Mouse (Mus musculus): ENCODE results near the gene C1qtnf7. TPM values are rescaled to one million over a fixed set of nuclear protein-coding genes. Genes with fewer than 3 reads are reported as not detected.

C1qtnf7 gene
- total and polyA plus RNA-seq, 2 experiments: 0.65 to 0.69 TPM

- TF ChIP-seq POLR2A (IDR thresholded peaks at IDR 0.05; ENCODE audit: extremely low read depth, insufficient read depth, low read length): no peak
- no peak for TF ChIP-seq CTCF (IDR thresholded peaks at IDR 0.05; ENCODE audit: low read depth, low read length)
- no peak overlapping the region for H3K4me3 ChIP-seq (ENCODE audit: insufficient read depth, low read depth, low read length)
- H3K27ac ChIP-seq (replicated peaks; ENCODE audit: insufficient read depth, low read depth, low read length): no peak overlapping the region
- no peak for DNase-seq (ENCODE audit: extremely low read depth, low read depth, low spot score)
- H3K36me3 ChIP-seq (ENCODE audit: control insufficient read depth, insufficient read depth, low read length): no peaks in the 10 kb centered on the region
- H3K27me3 ChIP-seq (ENCODE audit: control insufficient read depth, insufficient read depth, low read length): no peaks in the 10 kb centered on the region
- H3K79me2 ChIP-seq (ENCODE audit: control insufficient read depth, insufficient read depth, low read length): no peaks in the 10 kb centered on the region
- no peak overlapping the region for H3K9ac ChIP-seq (ENCODE audit: low read depth, low read length)
- 65% methylated on average over 7 of the region's 7 CpGs for WGBS
- no peaks in the 10 kb centered on the region for H3K4me1 ChIP-seq (ENCODE audit: control insufficient read depth, insufficient read depth, low read length)
Measured at GRCm38 (mm10) chr5:43621575-43622299, 106.4 kb downstream of the C1qtnf7 start.

- H3K4me1 ChIP-seq (ENCODE audit: control insufficient read depth, insufficient read depth, low read length): no peaks in the 10 kb centered on the region
- H3K27me3 ChIP-seq (ENCODE audit: control insufficient read depth, insufficient read depth, low read length): no peaks in the 10 kb centered on the region
- no peak overlapping the region for H3K9ac ChIP-seq (ENCODE audit: low read depth, low read length)
- DNase-seq (ENCODE audit: extremely low read depth, low read depth, low spot score): no peak
- WGBS: 83% methylated on average over 4 of the region's 4 CpGs
- no peaks in the 10 kb centered on the region for H3K36me3 ChIP-seq (ENCODE audit: control insufficient read depth, insufficient read depth, low read length)
- H3K4me3 ChIP-seq (ENCODE audit: insufficient read depth, low read depth, low read length): no peak overlapping the region
- TF ChIP-seq POLR2A (IDR thresholded peaks at IDR 0.05; ENCODE audit: extremely low read depth, insufficient read depth, low read length) (no peak), CTCF (IDR thresholded peaks at IDR 0.05; ENCODE audit: low read depth, low read length) (no peak)
- H3K27ac ChIP-seq (replicated peaks; ENCODE audit: insufficient read depth, low read depth, low read length): no peak overlapping the region
- H3K79me2 ChIP-seq (ENCODE audit: control insufficient read depth, insufficient read depth, low read length): no peaks in the 10 kb centered on the region
Measured at GRCm38 (mm10) chr5:43625407-43625806, 110.1 kb downstream of the C1qtnf7 start.

GRCm38 (mm10) chr5:43634071-43634601, 118.8 kb downstream of the C1qtnf7 start:
- WGBS: 81% methylated on average over 5 of the region's 5 CpGs
- Histone ChIP-seq H3K9ac (ENCODE audit: low read depth, low read length) (no peak overlapping the region), H3K27ac (replicated peaks; ENCODE audit: insufficient read depth, low read depth, low read length) (no peak overlapping the region), H3K79me2 (ENCODE audit: control insufficient read depth, insufficient read depth, low read length) (no peaks in the 10 kb centered on the region), H3K27me3 (ENCODE audit: control insufficient read depth, insufficient read depth, low read length) (no peaks in the 10 kb centered on the region), H3K4me1 (ENCODE audit: control insufficient read depth, insufficient read depth, low read length) (no peaks in the 10 kb centered on the region), H3K36me3 (ENCODE audit: control insufficient read depth, insufficient read depth, low read length) (no peaks in the 10 kb centered on the region), H3K4me3 (ENCODE audit: insufficient read depth, low read depth, low read length) (no peak overlapping the region)
- no peak for DNase-seq (ENCODE audit: extremely low read depth, low read depth, low spot score)
- TF ChIP-seq CTCF (IDR thresholded peaks at IDR 0.05; ENCODE audit: low read depth, low read length): no peak
- no peak for TF ChIP-seq POLR2A (IDR thresholded peaks at IDR 0.05; ENCODE audit: extremely low read depth, insufficient read depth, low read length)

GRCm38 (mm10) chr5:43634602-43635081, 119.3 kb downstream of the C1qtnf7 start:
- H3K36me3 ChIP-seq (ENCODE audit: control insufficient read depth, insufficient read depth, low read length): no peaks in the 10 kb centered on the region
- peak; percentile 13 for DNase-seq (ENCODE audit: extremely low read depth, low read depth, low spot score)
- no peaks in the 10 kb centered on the region for H3K79me2 ChIP-seq (ENCODE audit: control insufficient read depth, insufficient read depth, low read length)
- H3K4me3 ChIP-seq (ENCODE audit: insufficient read depth, low read depth, low read length): no peak overlapping the region
- H3K9ac ChIP-seq (ENCODE audit: low read depth, low read length): no peak overlapping the region
- no peak overlapping the region for H3K27ac ChIP-seq (replicated peaks; ENCODE audit: insufficient read depth, low read depth, low read length)
- 33% methylated on average over 9 of the region's 9 CpGs for WGBS
- H3K4me1 ChIP-seq (ENCODE audit: control insufficient read depth, insufficient read depth, low read length): no peaks in the 10 kb centered on the region
- H3K27me3 ChIP-seq (ENCODE audit: control insufficient read depth, insufficient read depth, low read length): no peaks in the 10 kb centered on the region
- TF ChIP-seq CTCF (IDR thresholded peaks at IDR 0.05; ENCODE audit: low read depth, low read length) (peak; percentile 40), POLR2A (IDR thresholded peaks at IDR 0.05; ENCODE audit: extremely low read depth, insufficient read depth, low read length) (no peak)

GRCm38 (mm10) chr5:43645020-43645419, 129.7 kb downstream of the C1qtnf7 start:
- 87% methylated on average over 4 of the region's 4 CpGs for WGBS
- no peak overlapping the region for H3K9ac ChIP-seq (ENCODE audit: low read depth, low read length)
- no peaks in the 10 kb centered on the region for H3K36me3 ChIP-seq (ENCODE audit: control insufficient read depth, insufficient read depth, low read length)
- H3K27ac ChIP-seq (replicated peaks; ENCODE audit: insufficient read depth, low read depth, low read length): no peak overlapping the region
- TF ChIP-seq POLR2A (IDR thresholded peaks at IDR 0.05; ENCODE audit: extremely low read depth, insufficient read depth, low read length) (no peak), CTCF (IDR thresholded peaks at IDR 0.05; ENCODE audit: low read depth, low read length) (no peak)
- no peaks in the 10 kb centered on the region for H3K27me3 ChIP-seq (ENCODE audit: control insufficient read depth, insufficient read depth, low read length)
- no peak overlapping the region for H3K4me3 ChIP-seq (ENCODE audit: insufficient read depth, low read depth, low read length)
- no peaks in the 10 kb centered on the region for H3K4me1 ChIP-seq (ENCODE audit: control insufficient read depth, insufficient read depth, low read length)
- no peak for DNase-seq (ENCODE audit: extremely low read depth, low read depth, low spot score)
- no peaks in the 10 kb centered on the region for H3K79me2 ChIP-seq (ENCODE audit: control insufficient read depth, insufficient read depth, low read length)
